Mouse (Mus musculus): ENCODE measurements around the gene Cplx3.

The Cplx3 gene

DNA sequence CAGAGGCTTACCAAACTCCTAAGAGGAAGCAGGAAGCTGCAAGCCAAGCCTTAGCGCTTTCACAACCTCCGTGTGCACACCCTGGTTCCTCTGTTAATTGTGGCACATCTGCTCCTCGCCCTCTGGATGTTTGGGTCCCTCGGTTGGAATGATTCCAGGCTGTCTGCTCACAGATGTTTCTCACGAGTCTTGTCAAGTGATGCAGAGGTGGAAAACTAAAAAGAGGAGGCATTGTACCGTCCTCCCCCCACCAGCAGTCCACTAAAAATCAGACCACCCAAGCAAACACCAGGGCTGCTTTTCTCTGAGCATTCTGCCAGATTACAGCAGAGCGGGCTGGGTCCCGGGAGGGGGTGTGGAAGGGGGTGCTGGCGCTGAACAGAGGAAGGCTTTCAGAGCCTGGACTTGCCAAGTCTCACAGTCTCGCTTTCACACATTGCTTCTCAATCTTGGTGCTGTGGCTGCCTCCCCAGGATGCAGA is 40.3 kb downstream of the Cplx3 start:
- in situ Hi-C loops (cut with MboI; ENCODE audit: unreplicated experiment in 2 of 2): no loop called here

DNA sequence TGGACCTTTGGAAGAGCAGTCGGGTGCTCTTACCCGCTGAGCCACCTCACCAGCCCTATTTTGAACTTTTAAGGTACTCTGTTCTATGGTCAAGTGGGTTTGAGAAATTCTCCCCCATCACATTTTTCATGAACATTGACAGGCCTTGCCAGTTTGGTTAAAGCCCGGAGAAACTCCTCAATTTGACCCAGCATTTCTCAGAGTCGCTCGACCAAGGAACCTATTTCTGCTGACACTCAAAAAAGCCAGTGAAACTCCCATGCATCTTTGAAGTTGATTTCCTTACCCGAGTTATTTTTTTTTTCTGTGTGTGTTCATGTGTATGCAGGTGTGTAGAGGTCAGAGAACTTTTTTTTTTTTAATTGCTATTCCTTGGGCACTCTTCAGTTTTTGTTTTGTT is 41.5 kb downstream of the Cplx3 start:
- in situ Hi-C loops (cut with MboI; ENCODE audit: unreplicated experiment in 2 of 2): no loop called here

DNA sequence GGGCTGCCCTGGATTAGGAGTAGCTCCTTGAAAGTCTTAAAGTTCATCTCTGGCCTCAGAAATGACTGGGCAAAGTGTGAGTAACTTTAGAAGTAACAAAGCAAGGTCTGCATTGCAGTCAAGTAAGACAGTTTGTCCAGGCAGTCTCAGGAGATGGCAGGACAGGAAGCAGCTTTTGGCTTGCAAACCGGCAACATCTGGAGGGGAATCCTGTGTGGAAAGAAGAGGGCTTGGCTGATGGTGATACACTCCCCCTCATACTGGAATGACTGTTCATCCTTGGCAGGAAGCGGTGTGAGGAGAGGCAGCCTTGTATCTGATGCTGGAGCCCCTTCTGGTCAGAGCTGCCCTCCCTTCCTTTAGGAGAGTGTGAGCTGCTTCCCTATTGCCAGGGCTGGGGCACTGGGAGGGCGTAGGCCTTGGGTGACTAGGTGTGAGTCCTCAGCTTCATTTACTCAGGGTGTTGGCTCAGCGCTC is 43.1 kb downstream of the Cplx3 start:
- in situ Hi-C loops (cut with MboI; ENCODE audit: unreplicated experiment in 2 of 2): no loop called here

DNA sequence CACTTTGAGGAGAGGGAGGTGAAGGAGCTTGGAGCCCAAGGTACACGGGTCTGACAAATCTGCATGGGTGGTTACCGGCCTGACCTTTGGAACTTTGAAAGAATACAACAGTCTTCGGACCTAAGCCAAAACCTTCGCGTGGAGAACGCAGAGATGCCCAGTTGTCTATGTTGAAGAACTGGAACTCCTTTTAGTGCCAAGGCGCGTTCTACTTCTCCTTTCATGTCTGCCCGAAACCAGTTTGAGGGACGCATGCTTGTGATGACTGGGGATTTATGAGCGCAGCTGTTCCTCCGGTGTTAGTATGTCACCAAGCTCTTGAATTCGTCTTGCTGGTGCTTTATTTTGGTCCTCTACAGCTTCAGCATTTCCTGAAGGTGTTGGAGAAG is 44.4 kb downstream of the Cplx3 start:
- in situ Hi-C loops (cut with MboI; ENCODE audit: unreplicated experiment in 2 of 2): no loop called here

DNA sequence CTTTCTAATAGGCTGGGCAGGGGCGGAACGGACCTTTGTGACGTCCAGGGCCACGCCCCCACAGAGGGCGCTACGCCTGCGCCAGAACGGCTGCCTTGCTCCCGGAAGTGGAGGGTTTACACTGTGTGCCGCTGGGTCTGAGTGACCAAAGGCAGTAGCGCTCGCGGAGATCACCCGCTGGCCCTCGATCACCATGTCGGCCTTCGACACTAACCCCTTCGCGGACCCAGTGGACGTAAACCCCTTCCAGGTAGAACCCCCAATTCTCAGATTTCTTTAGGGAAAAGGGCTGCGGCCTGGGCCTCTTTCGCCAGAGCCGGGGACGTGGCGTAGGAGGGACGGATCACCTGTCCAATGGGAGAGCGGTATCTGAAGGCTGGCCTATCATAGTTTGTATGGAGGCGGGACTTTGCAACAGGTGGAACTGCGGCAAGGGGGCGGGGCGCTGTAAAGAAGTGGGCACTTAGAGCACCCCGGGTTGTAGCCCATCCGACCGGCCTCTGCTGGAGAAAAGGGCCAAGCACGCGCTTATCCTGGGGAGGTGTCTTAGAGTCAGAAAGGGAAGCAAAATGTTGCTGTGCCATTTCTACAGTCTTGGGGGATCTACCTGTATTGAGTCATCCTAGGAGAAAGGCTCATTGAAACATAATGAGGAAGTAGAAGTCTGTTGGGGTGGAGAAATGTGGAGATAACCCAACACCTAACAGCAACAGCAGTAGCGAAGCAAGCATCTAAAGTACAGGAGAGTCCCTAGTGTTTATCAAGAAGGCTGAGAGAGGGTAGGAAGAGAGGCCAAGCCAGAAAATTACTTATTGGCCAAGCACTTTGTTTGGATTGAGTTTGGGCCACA is 45.0 kb downstream of the Cplx3 start, which contains the start of gene Scamp2:
Gene Scamp2 (plus strand): TSS at position 83 of the 850 bp plus-strand sequence.
- in situ Hi-C loops (cut with MboI; ENCODE audit: unreplicated experiment in 2 of 2): no loop called here

DNA sequence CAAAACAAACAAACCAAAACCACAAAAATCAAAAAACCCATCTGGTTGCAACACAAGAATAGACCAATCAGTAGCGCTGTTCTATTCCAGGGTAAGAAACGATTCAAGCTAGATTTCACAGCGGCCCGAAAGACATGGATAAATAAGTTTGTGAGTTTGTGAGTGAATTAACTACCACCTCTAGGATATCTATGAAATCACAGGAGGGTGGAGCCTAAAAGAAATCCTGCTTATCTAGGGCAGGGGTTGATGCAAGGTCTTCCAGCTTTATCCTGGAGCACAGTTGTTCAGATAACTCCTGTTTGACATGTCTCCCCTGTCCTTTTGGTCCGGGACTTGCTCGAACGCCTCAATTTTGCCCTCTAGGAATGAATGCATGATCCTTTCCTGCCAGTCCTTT is 45.8 kb downstream of the Cplx3 start:
- in situ Hi-C loops (cut with MboI; ENCODE audit: unreplicated experiment in 2 of 2): no loop called here

DNA sequence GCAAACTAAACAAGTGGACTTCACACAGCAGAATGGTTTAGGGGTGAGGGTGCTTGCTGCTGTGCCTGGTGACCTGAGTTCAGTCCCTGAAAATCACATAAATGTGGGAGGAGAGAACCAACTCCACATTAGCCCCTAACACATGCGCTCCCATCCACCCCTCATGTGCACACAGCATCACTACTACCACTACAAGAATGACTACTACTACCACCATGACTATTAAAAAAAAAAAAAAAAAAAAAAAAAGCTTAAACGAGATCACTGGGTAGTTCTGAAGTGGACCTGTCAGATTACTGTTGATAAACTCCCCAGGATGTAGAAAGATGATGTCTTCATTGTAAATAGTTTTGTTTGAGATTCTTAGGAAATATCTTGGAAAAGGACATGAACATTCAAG is 46.5 kb downstream of the Cplx3 start:
- in situ Hi-C loops (cut with MboI; ENCODE audit: unreplicated experiment in 2 of 2): no loop called here

DNA sequence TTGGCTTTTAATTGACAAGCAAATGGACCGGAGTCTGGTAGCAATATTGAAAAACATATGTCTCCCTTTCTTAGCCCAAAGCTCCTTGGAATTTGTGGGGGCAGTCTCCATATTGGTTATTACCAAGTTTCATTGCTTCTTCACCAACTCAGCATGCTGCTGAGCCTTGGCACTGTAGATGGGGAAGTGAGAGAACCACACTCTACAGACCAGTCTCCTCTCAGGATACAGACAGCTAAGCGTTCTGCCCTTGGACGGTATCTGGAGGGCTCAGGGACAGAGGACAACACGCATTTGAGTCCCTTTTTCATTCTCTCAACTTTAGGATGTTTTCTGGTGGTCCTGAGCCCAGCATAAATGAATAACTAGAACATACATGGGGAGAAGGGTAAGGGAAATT is 47.5 kb downstream of the Cplx3 start:
- in situ Hi-C loops (cut with MboI; ENCODE audit: unreplicated experiment in 2 of 2): no loop called here

DNA sequence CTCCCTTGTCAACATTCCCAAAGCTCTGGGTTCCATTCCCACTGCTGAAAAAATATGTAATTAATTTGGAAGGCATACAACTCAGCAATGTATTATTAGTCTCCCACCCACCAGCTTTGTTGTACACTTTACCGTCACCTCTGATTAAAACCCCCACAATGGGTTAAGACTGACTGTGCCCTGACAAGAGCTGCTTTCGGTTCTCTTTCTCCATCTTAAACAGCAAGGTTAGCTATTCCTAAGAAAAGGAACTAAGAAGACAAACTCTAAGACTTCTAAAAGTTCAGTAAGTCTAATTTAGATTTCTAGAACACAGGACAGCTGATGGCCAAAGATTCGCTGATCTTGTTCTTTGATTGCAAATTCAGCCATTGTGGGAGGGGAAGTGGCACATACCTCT is 48.9 kb downstream of the Cplx3 start:
- in situ Hi-C loops (cut with MboI; ENCODE audit: unreplicated experiment in 2 of 2): no loop called here

DNA sequence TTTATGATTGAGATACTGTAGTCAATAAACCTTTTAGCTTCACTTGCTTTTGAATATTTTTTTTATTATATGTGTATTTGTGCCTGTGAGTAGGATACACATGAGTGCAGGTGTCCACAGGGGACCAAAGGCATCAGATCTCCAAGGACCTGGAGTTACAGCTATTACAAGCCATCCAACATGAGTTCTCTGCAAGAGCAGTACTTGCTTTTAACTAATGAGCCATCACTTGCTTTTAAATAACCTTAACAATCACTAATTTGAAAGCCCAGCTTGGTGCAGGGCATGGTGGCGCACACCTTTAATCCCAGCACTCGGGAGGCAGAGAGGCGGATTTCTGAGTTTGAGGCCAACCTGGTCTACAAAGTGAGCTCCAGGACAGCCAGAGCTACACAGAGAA is 51.3 kb downstream of the Cplx3 start:
- in situ Hi-C loops (cut with MboI; ENCODE audit: unreplicated experiment in 2 of 2): no loop called here

DNA sequence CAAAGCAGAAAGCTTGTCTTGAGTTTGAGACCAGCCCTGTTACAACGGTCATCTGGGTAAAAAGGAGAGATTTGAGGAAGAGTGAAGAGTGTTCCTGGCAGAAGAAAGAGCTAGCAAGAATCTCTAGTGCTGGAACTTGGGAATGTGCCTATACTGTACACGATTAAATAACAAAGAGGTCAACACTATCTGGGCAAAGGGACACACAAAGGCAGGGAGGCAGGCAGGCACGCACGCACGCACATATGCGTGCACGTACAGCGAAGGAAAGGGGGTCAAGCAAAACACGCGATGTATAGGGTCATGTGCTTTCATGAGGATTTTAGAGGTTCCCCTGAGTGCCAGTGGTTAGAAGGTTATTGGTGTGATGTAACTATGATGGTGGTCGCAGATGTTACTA is 53.0 kb downstream of the Cplx3 start:
- in situ Hi-C loops (cut with MboI; ENCODE audit: unreplicated experiment in 2 of 2): no loop called here

DNA sequence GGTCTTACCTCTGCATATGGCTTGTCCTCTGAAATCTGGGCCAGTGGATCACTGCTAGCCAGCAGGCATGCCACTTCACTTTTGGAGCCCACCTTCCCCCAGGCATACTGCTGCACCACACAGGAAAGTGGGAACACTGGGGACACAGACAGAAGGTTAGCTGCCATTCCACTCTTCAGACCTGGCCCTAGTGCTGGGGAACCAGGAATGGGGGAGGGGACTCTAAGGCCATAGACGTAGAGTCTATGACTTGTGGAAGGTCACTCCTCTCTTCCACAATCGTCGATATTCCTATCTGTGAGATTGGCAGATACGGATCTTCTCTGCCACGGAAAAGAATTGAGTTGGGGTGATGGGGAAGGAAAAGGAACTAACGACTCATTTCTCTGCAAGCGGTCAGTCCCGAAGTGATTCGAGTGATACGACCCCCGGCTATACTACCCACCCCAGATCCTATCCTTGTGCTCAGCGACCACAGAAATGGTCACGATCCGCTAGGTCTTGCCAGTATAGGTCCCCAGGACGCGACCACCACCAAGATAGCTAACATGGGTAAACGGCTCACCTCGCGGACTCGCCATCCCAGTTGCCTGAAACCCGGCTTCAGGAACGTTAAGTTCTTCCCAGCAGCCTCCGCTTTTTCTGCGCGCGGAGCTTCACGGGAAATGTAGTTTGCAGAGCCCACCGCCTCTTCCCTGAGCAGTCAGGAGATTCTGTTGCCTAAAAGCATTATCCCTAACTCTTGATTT is 53.8 kb downstream of the Cplx3 start, which contains the start of gene Mpi:
Gene Mpi (minus strand): TSS at position 625 of the 749 bp plus-strand sequence.
- in situ Hi-C loops (cut with MboI; ENCODE audit: unreplicated experiment in 2 of 2): no loop called here

DNA sequence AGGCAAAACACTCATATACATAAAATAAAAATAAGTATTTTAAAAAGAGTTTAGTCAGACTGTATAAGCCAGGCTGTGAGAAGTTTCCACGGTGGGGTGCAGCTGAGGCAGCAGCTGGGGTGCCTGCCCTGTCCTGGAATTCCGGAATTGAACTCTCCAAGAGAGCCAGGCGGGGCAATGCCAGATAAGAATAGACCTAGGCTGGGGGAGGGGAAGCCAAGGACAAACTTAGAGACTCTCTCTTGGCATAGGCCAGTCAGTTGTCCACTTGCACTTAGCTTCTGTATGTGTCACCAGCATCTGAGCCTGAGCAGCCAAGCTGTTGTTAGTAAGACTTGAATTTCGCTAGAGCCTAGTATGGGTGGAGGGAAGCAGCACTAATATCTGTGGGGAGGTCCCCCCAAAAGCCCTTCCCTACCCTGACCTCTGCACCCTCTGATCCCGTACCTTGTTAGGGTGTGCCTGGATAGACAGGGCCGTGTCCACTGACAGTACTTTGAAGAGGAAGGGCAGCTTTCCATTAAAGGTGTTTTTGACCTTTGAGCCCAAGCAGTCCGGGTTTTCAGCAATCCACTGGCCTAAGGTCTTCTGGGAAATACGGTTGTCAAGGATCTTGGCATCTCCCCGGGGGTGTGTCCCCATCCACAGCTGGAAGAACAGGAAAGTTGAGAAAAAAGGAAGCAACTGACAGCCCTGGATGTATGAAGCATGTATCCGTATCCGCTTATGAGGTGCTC is 55.8 kb downstream of the Cplx3 start:
- in situ Hi-C loops (cut with MboI; ENCODE audit: unreplicated experiment in 2 of 2): no loop called here

Measured in v-Abl transformed pro-B cells (cell line).